Mouse (Mus musculus) c-Kit-positive CD71-positive TER-119-positive erythroid progenitor cells, embryonic 14.5 days (primary cell): Measurements from ENCODE around the gene Ly75.

Source experiments
- DNase-seq: peaks from one replicate; pipeline ENCODE4 v3.0.0-alpha.2; 2013; ENCODE audit warnings: low spot score

Ly75 gene

GRCm38 (mm10) chr2:60375126-60375525 is 8.0 kb downstream of the Ly75 start:
- DNase-seq: no peak

DNA sequence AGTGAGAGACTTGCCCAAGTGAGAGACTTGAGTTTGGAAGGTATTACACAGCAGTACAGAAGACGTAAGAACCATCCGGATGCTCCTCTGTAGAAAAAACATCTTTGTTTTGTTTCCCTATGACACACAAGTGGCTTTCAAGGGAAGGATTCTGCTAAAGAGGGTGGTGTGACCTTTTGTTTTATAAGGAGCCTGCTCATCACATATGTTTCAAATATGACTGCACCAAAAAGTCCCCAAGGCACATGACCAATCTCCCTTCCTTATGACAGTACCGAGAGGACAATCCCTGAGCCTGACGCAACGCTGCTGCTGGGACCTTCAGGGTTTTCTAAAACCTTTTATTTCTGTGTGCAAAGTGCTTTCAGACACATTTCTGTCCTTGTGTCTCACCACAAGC is 12.9 kb downstream of the Ly75 start:
- no peak for DNase-seq

- DNase-seq: no peak
Observed at GRCm38 (mm10) chr2:60369454-60369853, 13.6 kb downstream of the Ly75 start.

DNA sequence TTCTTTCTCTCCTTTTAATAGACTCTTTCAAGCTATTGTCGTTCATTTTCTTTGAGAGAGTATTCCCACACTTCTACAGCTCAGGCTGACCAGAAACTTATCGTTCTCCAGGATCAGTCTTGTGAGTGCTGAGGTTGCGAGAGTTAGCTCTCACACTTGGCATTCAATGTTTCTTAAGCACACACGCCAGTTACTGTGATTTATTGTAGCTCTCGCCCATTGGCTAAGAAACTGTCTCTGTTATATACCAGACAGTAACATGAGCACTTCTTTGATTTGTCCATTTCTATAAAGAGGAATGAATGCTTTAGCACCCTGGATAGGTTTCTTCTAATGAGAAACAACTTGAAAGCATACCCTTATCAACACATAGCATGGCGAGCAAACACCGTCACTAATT is 15.2 kb downstream of the Ly75 start:
- no peak for DNase-seq

GRCm38 (mm10) chr2:60367204-60367603 is 15.9 kb downstream of the Ly75 start:
- no peak for DNase-seq

DNA sequence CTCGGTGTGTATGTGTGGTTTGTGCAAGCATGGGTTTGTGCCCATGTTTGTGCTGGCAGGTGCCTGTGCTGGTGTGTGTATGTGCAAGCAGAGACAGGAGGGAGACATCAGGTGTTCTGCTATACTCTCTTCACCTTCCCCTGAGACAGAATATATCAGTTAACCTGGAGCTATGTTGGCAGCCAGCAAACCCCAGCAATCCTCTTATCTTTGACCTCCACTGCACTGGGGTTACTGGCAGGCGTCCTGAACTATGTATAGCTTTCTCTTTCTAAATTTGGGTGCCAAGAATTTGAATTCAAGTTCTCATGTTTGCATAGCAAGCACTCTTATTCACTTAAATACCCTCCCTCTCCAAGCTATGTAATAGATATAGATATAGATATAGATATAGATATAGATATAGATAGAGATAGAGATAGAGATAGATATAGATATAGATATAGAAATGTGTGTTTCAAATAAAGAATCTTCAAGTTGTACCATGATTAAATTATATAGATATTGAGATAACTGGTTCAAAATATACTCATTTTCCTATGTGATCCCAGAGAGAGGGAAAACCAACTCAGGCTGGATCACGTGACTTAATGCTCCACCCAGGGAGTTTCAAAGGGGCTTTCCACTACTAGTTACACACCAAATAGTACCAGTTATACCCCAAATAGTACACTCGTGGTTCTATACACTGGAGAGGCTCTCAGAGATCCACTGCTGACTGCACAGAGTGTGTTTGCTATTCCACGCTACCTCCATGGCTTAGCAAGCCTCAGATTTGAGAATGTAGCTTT is 17.1 kb downstream of the Ly75 start:
- no peak for DNase-seq

GRCm38 (mm10) chr2:60365138-60365775 is 17.8 kb downstream of the Ly75 start:
- no peak for DNase-seq

- no peak for DNase-seq
Observed at GRCm38 (mm10) chr2:60362146-60362545, 21.0 kb downstream of the Ly75 start.

DNA sequence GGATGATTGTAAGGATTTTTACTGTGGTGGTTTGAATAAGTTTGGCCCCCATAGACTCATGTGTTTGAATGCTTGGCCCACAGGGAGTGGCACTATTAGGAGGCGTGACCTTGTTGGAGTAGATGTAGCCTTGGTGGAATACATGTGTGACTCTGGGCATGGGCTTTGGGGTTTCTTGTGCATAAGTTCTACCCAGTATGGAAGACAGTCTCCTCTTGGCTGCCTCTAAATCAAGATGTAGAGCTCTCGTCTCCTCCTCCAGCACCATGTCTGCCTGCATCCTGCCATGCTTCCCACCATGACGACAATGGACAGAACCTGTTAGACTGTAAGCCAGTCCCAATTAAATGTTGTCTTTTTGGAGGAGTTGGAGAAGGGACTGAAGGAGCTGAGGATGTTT is 23.3 kb downstream of the Ly75 start:
- no peak for DNase-seq

DNA sequence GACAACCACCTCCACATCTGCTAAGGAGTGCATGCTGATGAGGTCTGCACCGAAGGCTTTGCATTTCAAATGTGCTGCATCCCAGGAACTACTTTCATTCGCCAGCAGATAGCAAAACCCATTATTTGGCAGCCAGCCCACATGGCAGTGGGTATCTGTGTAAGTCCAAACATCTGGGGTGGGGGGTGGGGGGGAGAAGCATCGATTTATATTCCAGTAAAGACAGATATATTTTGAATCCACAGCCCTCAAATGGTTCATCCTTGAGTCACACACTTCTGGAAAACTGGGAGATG is 27.8 kb downstream of the Ly75 start:
- no peak for DNase-seq

GRCm38 (mm10) chr2:60354541-60355387 is 28.3 kb downstream of the Ly75 start:
- no peak for DNase-seq

- no peak for DNase-seq
Observed at GRCm38 (mm10) chr2:60352296-60352695, 30.8 kb downstream of the Ly75 start.

DNA sequence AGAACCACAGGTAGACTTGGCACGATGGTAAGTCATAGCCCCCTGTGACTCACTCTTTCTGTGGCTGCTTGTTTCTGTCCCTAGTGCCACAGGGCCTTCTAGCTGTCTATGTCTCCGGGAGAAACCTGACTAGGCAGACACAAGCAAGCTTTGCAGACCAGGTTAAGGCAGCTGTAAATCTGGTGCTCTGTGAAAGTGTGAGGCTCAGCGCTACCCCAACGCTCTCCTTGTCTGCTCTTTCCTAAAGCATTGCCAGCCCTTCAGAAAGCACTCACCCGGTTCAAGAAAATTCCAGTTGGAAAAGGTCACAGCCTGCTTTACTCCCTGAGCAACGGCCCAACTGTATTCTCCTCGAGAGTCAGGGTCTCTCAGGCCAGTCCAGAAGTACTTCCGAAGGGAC is 31.3 kb downstream of the Ly75 start:
- DNase-seq: no peak

DNA sequence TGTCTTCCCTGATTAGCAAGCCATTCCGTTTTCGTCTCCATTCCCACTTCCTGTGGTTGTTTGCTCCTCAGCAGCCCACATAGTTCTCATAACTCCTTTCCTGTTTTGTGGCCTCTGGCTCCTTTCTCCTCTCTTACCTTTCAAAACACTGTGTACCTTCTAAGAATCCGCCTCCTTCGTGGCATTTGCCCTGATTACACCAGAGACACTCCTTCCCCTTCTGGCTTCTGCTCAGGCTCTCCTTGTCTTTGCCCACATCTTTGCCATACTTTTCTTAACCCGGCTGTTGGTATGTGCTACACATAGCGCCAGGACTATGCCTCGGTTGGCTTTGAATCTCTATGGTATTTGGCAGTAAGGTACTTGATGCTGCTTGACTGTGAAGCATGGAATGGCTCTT is 35.2 kb downstream of the Ly75 start:
- DNase-seq: no peak

DNA sequence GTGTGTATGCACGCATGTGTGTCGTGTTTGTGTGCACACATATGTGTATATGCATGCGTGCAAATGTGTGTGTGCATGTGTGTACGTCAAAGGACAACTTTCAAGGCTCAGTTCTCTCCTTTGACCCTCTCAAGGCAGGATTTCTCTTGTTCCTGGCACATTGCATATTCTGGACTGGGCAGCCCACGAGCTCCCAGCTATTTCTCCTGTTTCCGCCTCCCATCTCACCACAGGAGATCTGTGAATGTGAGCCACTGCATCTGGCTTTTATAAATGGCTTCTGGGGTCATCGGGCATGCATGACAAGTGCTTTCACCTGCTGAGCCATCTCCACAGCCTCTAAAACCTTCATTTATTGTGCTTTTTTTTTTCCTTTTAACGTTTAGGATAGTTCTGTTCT is 36.6 kb downstream of the Ly75 start:
- no peak for DNase-seq

DNA sequence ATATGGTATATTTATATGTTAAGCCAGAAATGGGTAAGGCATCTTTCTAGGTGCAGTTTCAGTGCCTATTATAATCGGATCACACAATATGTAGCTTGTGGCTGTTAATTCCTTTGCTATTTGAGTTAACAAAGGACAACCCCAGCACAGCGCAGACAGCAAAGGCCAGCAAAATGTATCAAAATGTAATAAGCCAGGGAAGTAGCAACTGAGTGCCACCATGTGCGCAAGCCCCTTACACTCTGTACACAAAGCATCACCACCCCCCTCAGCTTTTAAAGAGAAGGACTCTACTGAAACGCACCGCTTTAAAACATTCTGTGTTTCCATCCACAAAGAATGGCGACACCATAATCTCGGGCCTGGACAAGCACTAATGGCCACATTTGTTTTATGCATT is 37.4 kb downstream of the Ly75 start:
- no peak for DNase-seq

GRCm38 (mm10) chr2:60343607-60344289 is 39.4 kb downstream of the Ly75 start:
- DNase-seq: no peak

- DNase-seq: no peak
Observed at GRCm38 (mm10) chr2:60342107-60342880, 40.8 kb downstream of the Ly75 start.

DNA sequence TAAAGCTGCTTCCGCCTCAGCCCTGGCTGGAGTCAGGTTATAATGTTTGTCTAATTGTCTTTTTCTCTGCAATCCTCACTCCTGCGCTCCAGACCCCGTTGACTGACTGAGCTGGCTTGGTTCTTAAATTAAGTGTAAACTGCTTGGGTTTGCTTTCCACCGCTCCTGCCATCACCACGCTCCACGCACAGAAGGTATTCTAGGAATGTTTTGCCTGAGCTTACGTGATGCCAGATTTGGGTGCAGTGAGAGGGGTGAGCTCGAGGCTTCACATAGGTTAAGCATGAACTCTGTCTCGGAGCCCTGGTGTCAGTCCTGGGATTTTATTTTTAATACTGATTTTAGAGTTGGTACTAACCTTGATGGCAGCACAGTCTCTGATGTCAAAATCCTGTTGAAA is 45.2 kb downstream of the Ly75 start:
- DNase-seq: no peak

DNA sequence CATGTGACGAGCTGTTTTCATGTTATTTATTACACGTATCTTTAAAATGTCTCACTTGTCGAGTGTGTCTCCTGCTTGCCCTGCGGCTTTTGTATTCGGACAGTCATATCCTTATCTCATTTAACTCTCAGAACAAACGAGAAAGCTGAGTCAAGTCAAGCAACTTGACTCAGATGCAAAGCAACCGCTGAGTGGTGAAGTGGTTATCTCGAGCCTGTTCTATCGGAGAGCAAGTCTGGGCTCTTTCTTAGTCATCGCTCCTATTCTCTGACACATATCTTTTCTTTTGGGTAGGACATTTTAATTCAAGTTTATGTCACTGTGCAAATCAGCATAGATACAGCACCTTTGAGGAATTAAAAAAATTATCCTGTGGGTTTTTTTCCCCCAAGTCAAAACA is 54.5 kb downstream of the Ly75 start:
- no peak for DNase-seq

GRCm38 (mm10) chr2:60327581-60327980 is 55.5 kb downstream of the Ly75 start:
- no peak for DNase-seq

- DNase-seq: no peak
Observed at GRCm38 (mm10) chr2:60326948-60327347, 56.2 kb downstream of the Ly75 start.
